Mouse (Mus musculus) G1E (cell line): Measurements from ENCODE around the gene Atp6v1e1.
"Not testable (repeated sequence)": the region's sequence is repeated elsewhere in the genome, so short reads cannot be mapped to it uniquely, and the experiment has no call there.

ENCODE experiments used
- CTCF ChIP-seq: IDR thresholded peaks from 2 replicates; pipeline ENCODE4 v1.5.1; 2012; ENCODE audit warnings: low read depth, low read length, inconsistent platforms, mixed read lengths
- TAL1 ChIP-seq: conservative IDR thresholded peaks from 2 replicates; pipeline ENCODE4 v1.6.1; 2012; ENCODE audit warnings: low read depth, low read length, inconsistent platforms, mixed read lengths

GRCm38 (mm10) chr6:120811999-120812398 lies 10.6 kb downstream of the Atp6v1e1 start:
- TF ChIP-seq CTCF, TAL1: not testable (repeated sequence)
